23 mouse cellular contexts compared by ENCODE assay signal in the genomic region with DNA sequence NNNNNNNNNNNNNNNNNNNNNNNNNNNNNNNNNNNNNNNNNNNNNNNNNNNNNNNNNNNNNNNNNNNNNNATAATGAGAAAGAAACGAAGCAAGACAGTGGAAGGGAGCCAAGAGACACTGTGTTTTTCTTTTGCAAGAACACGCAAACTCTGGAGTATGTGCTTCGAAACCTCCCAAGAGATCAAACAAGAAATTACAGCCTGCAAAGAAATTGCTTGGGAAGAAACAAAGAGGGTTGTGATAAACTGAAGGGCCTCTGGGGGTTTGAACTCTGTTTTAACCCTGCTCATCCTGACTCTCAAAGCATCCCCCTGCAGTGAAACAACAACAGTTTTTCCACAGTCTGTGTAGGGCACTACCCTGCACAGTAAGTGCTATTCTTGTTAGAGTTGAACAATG.
A peak's percentile ranks its signal among the peaks of the same experiment; 100 is the strongest.
DNase-seq lines count a peak whose midpoint lies in the region; ATAC-seq and TF ChIP-seq lines count a peak whose summit lies in the region.
"Had no signal": no experiment of that assay in that cellular context is flagged by ENCODE, and none has a peak within 500 bp of the region (broad histone marks: within the 10 kb centered on the region; RNA-seq: fewer than 3 reads in every experiment).

No protein-coding gene starts in this region.

- H3K27me3 ChIP-seq in forebrain, embryonic 14.5 days (replicated peaks; ENCODE audit: control insufficient read depth, insufficient read depth, low read length), result no peaks in the 10 kb centered on the region
- H3K27me3 ChIP-seq in forebrain, embryonic 11.5 days (ENCODE audit: control insufficient read depth, insufficient read depth, low read length), result no peaks in the 10 kb centered on the region
- no peaks in the 10 kb centered on the region for H3K27me3 ChIP-seq in heart, embryonic 11.5 days (ENCODE audit: control insufficient read depth, insufficient read depth, low read length)
- no peaks in the 10 kb centered on the region for H3K27me3 ChIP-seq in limb, embryonic 14.5 days (ENCODE audit: control insufficient read depth, insufficient read depth, low read length)
- H3K27me3 ChIP-seq in limb, embryonic 10.5 days (ENCODE audit: low read depth, poor library complexity, severe bottlenecking), result no peaks in the 10 kb centered on the region
- H3K27me3 ChIP-seq: heart, embryonic 15.5 days; hindbrain, embryonic 12.5 days; limb, embryonic 12.5 days had no signal

- DNase-seq in forebrain, embryonic 14.5 days (ENCODE audit: low spot score), result peak; percentile 4
- no peak for DNase-seq in forebrain, embryonic 11.5 days (ENCODE audit: low spot score)
- DNase-seq in heart, postnatal 10 days, result peak; percentile 3 to 6
- peak; percentile 22 for DNase-seq in limb, embryonic 14.5 days (ENCODE audit: low spot score)
- no peak for DNase-seq in limb, embryonic 10.5 days (ENCODE audit: low spot score)
- peak; percentile 3 for DNase-seq in testis, postnatal 14 days (ENCODE audit: low spot score)
- no peak for DNase-seq in testis, postnatal 10 days (ENCODE audit: low spot score)
- DNase-seq: adrenal gland, postnatal 10 days; cerebellum, adult 8-10 months; forebrain, postnatal 0 days; gastrocnemius, postnatal 36 days; kidney, adult 8-10 months; kidney, postnatal 25 days; layer of hippocampus, postnatal 36 days; lung, postnatal 4 days; right cerebral cortex, postnatal 14 days; spleen, adult 18-20 months; thymus, postnatal 25 days had no signal

- H3K9ac ChIP-seq in forebrain, embryonic 14.5 days (ENCODE audit: low read length), result no peak overlapping the region
- no peak overlapping the region for H3K9ac ChIP-seq in forebrain, embryonic 11.5 days (ENCODE audit: low read length)
- no peak overlapping the region for H3K9ac ChIP-seq in heart, embryonic 11.5 days (ENCODE audit: low read depth, low read length)
- H3K9ac ChIP-seq in limb, embryonic 14.5 days (ENCODE audit: low read depth, low read length, severe bottlenecking), result no peak overlapping the region
- H3K9ac ChIP-seq: forebrain, postnatal 0 days; heart, embryonic 15.5 days; hindbrain, embryonic 12.5 days; limb, embryonic 12.5 days; liver, embryonic 14.5 days had no signal

- no peak overlapping the region for H3K27ac ChIP-seq in forebrain, embryonic 14.5 days (ENCODE audit: low read depth, low read length)
- no peak overlapping the region for H3K27ac ChIP-seq in forebrain, embryonic 11.5 days (ENCODE audit: low read depth, low read length)
- no peak overlapping the region for H3K27ac ChIP-seq in heart, embryonic 11.5 days (ENCODE audit: low read depth, low read length)
- no peak overlapping the region for H3K27ac ChIP-seq in limb, embryonic 14.5 days (replicated peaks; ENCODE audit: low read depth, low read length)
- no peak overlapping the region for H3K27ac ChIP-seq in limb, embryonic 10.5 days
- H3K27ac ChIP-seq: heart, embryonic 15.5 days; hindbrain, embryonic 12.5 days; limb, embryonic 12.5 days; liver, embryonic 14.5 days had no signal

- H3K4me2 ChIP-seq in forebrain, embryonic 14.5 days (ENCODE audit: low read length), result no peak overlapping the region
- H3K4me2 ChIP-seq in forebrain, embryonic 11.5 days (ENCODE audit: low read depth, low read length, severe bottlenecking), result no peak overlapping the region
- H3K4me2 ChIP-seq in heart, embryonic 11.5 days, result no peak overlapping the region
- no peak overlapping the region for H3K4me2 ChIP-seq in limb, embryonic 14.5 days (replicated peaks; ENCODE audit: low read depth, low read length, severe bottlenecking)
- H3K4me2 ChIP-seq: heart, embryonic 15.5 days; hindbrain, embryonic 12.5 days; limb, embryonic 12.5 days had no signal

- no peak for ATAC-seq in forebrain, embryonic 14.5 days
- ATAC-seq in forebrain, embryonic 11.5 days (replicated peaks; ENCODE audit: low FRiP score), result no peak
- no peak for ATAC-seq in heart, embryonic 11.5 days (replicated peaks; ENCODE audit: insufficient number of reproducible peaks, low FRiP score, low TSS enrichment)
- ATAC-seq in limb, embryonic 14.5 days (ENCODE audit: low FRiP score, low read depth), result no peak
- ATAC-seq: forebrain, postnatal 0 days had no signal

- no peak for TF ChIP-seq POLR2A in limb, embryonic 14.5 days (IDR thresholded peaks at IDR 0.05; ENCODE audit: borderline replicate concordance, extremely low read depth, insufficient read depth, insufficient read length)

- no peak overlapping the region for H3K4me3 ChIP-seq in forebrain, embryonic 14.5 days (ENCODE audit: low read depth, low read length)
- no peak overlapping the region for H3K4me3 ChIP-seq in forebrain, embryonic 11.5 days (ENCODE audit: low read depth, low read length)
- H3K4me3 ChIP-seq in heart, embryonic 11.5 days (ENCODE audit: low read depth, low read length), result no peak overlapping the region
- H3K4me3 ChIP-seq in limb, embryonic 14.5 days (replicated peaks; ENCODE audit: low read length), result no peak overlapping the region
- no peak overlapping the region for H3K4me3 ChIP-seq in limb, embryonic 10.5 days
- H3K4me3 ChIP-seq: heart, embryonic 15.5 days; hindbrain, embryonic 12.5 days; limb, embryonic 12.5 days had no signal

- no peaks in the 10 kb centered on the region for H3K4me1 ChIP-seq in forebrain, embryonic 14.5 days (ENCODE audit: control insufficient read depth, insufficient read depth, low read length)
- no peaks in the 10 kb centered on the region for H3K4me1 ChIP-seq in forebrain, embryonic 11.5 days (replicated peaks; ENCODE audit: control insufficient read depth, insufficient read depth, low read length)
- H3K4me1 ChIP-seq in heart, embryonic 11.5 days (ENCODE audit: control insufficient read depth, insufficient read depth, low read length), result no peaks in the 10 kb centered on the region
- H3K4me1 ChIP-seq in limb, embryonic 14.5 days (ENCODE audit: control insufficient read depth, insufficient read depth, low read length), result no peaks in the 10 kb centered on the region
- H3K4me1 ChIP-seq in limb, embryonic 10.5 days, result no peaks in the 10 kb centered on the region
- H3K4me1 ChIP-seq: heart, embryonic 15.5 days; hindbrain, embryonic 12.5 days; limb, embryonic 12.5 days had no signal

- no peaks in the 10 kb centered on the region for H3K9me3 ChIP-seq in forebrain, embryonic 14.5 days (replicated peaks; ENCODE audit: control insufficient read depth, low read length)
- H3K9me3 ChIP-seq in forebrain, embryonic 11.5 days (ENCODE audit: control insufficient read depth, low read length), result no peaks in the 10 kb centered on the region
- no peaks in the 10 kb centered on the region for H3K9me3 ChIP-seq in heart, embryonic 11.5 days (replicated peaks; ENCODE audit: control insufficient read depth, low read length)
- H3K9me3 ChIP-seq in limb, embryonic 14.5 days (ENCODE audit: control insufficient read depth, low read length), result no peaks in the 10 kb centered on the region
- H3K9me3 ChIP-seq in limb, embryonic 10.5 days (replicated peaks), result no peaks in the 10 kb centered on the region
- H3K9me3 ChIP-seq: heart, embryonic 15.5 days; hindbrain, embryonic 12.5 days; limb, embryonic 12.5 days had no signal

- WGBS in forebrain, embryonic 14.5 days, result 53% methylated on average over 3 of the region's 3 CpGs
- 71% methylated on average over 3 of the region's 3 CpGs for WGBS in forebrain, embryonic 11.5 days
- WGBS in heart, embryonic 11.5 days (ENCODE audit: insufficient replicate concordance), result 43% methylated on average over 3 of the region's 3 CpGs
- WGBS in limb, embryonic 14.5 days, result 49% methylated on average over 3 of the region's 3 CpGs
- 74% methylated on average over 3 of the region's 3 CpGs for WGBS in limb, embryonic 10.5 days

- no peaks in the 10 kb centered on the region for H3K36me3 ChIP-seq in forebrain, embryonic 14.5 days (ENCODE audit: control insufficient read depth, insufficient read depth, low read length)
- no peaks in the 10 kb centered on the region for H3K36me3 ChIP-seq in forebrain, embryonic 11.5 days (ENCODE audit: control insufficient read depth, insufficient read depth, low read length)
- H3K36me3 ChIP-seq in heart, embryonic 11.5 days (ENCODE audit: control insufficient read depth, insufficient read depth, low read length), result no peaks in the 10 kb centered on the region
- H3K36me3 ChIP-seq in limb, embryonic 14.5 days (ENCODE audit: control insufficient read depth, insufficient read depth, low read length), result no peaks in the 10 kb centered on the region
- H3K36me3 ChIP-seq in limb, embryonic 10.5 days, result no peaks in the 10 kb centered on the region
- H3K36me3 ChIP-seq: heart, embryonic 15.5 days; hindbrain, embryonic 12.5 days; limb, embryonic 12.5 days had no signal

- intact Hi-C loops in heart, postnatal 10 days (cut with DNase I), result no loop called here

Comparison
In these comparisons a context has a peak if more than half of its experiments do, and no peak if none do; other contexts are left out.
1. DNase-seq: peak in forebrain, embryonic 14.5 days (single experiment), heart, postnatal 10 days (2 of 2), limb, embryonic 14.5 days (single experiment) and testis, postnatal 14 days (single experiment); none in forebrain, embryonic 11.5 days (single experiment), limb, embryonic 10.5 days (single experiment) and testis, postnatal 10 days (single experiment).